Mouse (Mus musculus) CH12.LX (cell line): ENCODE measurements around the gene Apon. TPM values are rescaled to one million over a fixed set of nuclear protein-coding genes. Genes with fewer than 3 reads are reported as not detected.

Source experiments
- DNase-seq: peaks from one replicate; pipeline ENCODE4 v3.0.0-alpha.2; 2013; ENCODE audit errors: extremely low read depth
- H3K27ac ChIP-seq: 2 replicates; pipeline ENCODE4 v1.5.1; 2012; ENCODE audit warnings: low read depth, mild to moderate bottlenecking, control low read depth, moderate library complexity; ENCODE audit not compliant: insufficient read depth
- H3K27me3 ChIP-seq: replicated peaks from 2 replicates; pipeline ENCODE3; 2012; ENCODE audit warnings: inconsistent platforms
- H3K36me3 ChIP-seq, 2 experiments: replicated peaks in 1 of 2; 2 replicates each; pipeline versions ENCODE3 to v1.6.1; 2012; ENCODE audit warnings: inconsistent platforms in 1 of 2, low read length in 1 of 2, mild to moderate bottlenecking in 1 of 2, mixed read lengths in 1 of 2, moderate library complexity in 1 of 2; ENCODE audit not compliant: control insufficient read depth in 1 of 2, insufficient read depth in 1 of 2
- H3K4me1 ChIP-seq, 2 experiments: 2 replicates each; pipeline ENCODE4 v1.6.1; 2012; ENCODE audit warnings: inconsistent platforms in 1 of 2, moderate library complexity in 1 of 2; ENCODE audit not compliant: insufficient read depth in 2 of 2, control insufficient read depth in 1 of 2
- H3K4me2 ChIP-seq: 2 replicates; pipeline ENCODE4 v1.6.1; 2012; ENCODE audit warnings: low read depth, mild to moderate bottlenecking, control low read depth; ENCODE audit not compliant: poor library complexity, insufficient read depth, severe bottlenecking
- H3K4me3 ChIP-seq, 3 experiments: fragments of 150-350 bp in 1 of 3; sonication (generic) in 1 of 3; replicated peaks in 1 of 3; 2 replicates each; pipeline versions ENCODE3 to v1.5.1; 2011 to 2012; ENCODE audit warnings: low read depth in 2 of 3, low read length in 2 of 3, mild to moderate bottlenecking in 2 of 3, moderate library complexity in 2 of 3, control low read depth in 1 of 3, improper control_type of control experiment in 1 of 3, inconsistent platforms in 1 of 3, mixed read lengths in 1 of 3; ENCODE audit not compliant: poor library complexity in 1 of 3
- H3K79me2 ChIP-seq: replicated peaks from 2 replicates; pipeline ENCODE4 v1.6.1; 2012; ENCODE audit warnings: mild to moderate bottlenecking, moderate library complexity; ENCODE audit not compliant: control insufficient read depth, poor library complexity, insufficient read depth, severe bottlenecking; ENCODE audit errors: extremely low read depth
- H3K9ac ChIP-seq: 2 replicates; pipeline ENCODE4 v1.6.1; 2012; ENCODE audit warnings: low read depth, mild to moderate bottlenecking, control low read depth, moderate library complexity; ENCODE audit not compliant: insufficient read depth
- H3K9me3 ChIP-seq: replicated peaks from 2 replicates; pipeline ENCODE3; 2012; ENCODE audit warnings: low read length, inconsistent platforms, mixed read lengths
- BHLHE40 ChIP-seq: IDR thresholded peaks from 2 replicates; pipeline ENCODE4 v1.6.1; 2011; ENCODE audit warnings: mild to moderate bottlenecking, low read depth, low read length, improper control_type of control experiment
- E2F4 ChIP-seq: IDR thresholded peaks from 2 replicates; pipeline ENCODE4 v1.6.1; 2011; ENCODE audit warnings: low read depth, low read length, improper control_type of control experiment; ENCODE audit not compliant: insufficient replicate concordance
- IRF4 ChIP-seq: IDR thresholded peaks from 2 replicates; pipeline ENCODE4 v1.6.1; 2014; ENCODE audit warnings: low read depth, mild to moderate bottlenecking, inconsistent platforms, low read length, improper control_type of control experiment
- JUN ChIP-seq: IDR thresholded peaks from 2 replicates; pipeline ENCODE4 v1.6.1; 2011; ENCODE audit warnings: low read depth, mild to moderate bottlenecking, low read length, improper control_type of control experiment, moderate library complexity; ENCODE audit not compliant: insufficient read depth
- JUND ChIP-seq: conservative IDR thresholded peaks from 2 replicates; pipeline ENCODE4 v1.6.1; 2011; ENCODE audit warnings: low read depth, low read length, improper control_type of control experiment
- MAX ChIP-seq: IDR thresholded peaks from 2 replicates; pipeline ENCODE4 v1.6.1; 2011; ENCODE audit warnings: low read length, improper control_type of control experiment
- MEF2A ChIP-seq: IDR thresholded peaks from 2 replicates; pipeline ENCODE4 v1.6.1; 2014; ENCODE audit warnings: low read depth, mild to moderate bottlenecking, inconsistent platforms, low read length, improper control_type of control experiment, borderline replicate concordance
- MXI1 ChIP-seq: IDR thresholded peaks from 2 replicates; pipeline ENCODE4 v1.6.1; 2011; ENCODE audit warnings: mild to moderate bottlenecking, low read depth, low read length, improper control_type of control experiment
- MYC ChIP-seq: IDR thresholded peaks from 2 replicates; pipeline ENCODE4 v1.6.1; 2011; ENCODE audit warnings: low read depth, mild to moderate bottlenecking, improper control_type of control experiment, low read length
- NRF1 ChIP-seq: IDR thresholded peaks from 2 replicates; pipeline ENCODE4 v1.6.1; 2014; ENCODE audit warnings: low read depth, mild to moderate bottlenecking, inconsistent platforms, low read length, improper control_type of control experiment, moderate library complexity
- POLR2A ChIP-seq: IDR thresholded peaks from 2 replicates; pipeline ENCODE4 v1.6.1; 2011; ENCODE audit warnings: low read depth, mild to moderate bottlenecking, improper control_type of control experiment, low read length
- POLR2AphosphoS2 ChIP-seq: IDR thresholded peaks from 2 replicates; pipeline ENCODE4 v1.6.1; 2011; ENCODE audit warnings: low read depth, low read length, improper control_type of control experiment
- RAD21 ChIP-seq: IDR thresholded peaks from 2 replicates; pipeline ENCODE4 v1.6.1; 2011; ENCODE audit warnings: low read depth, mild to moderate bottlenecking, low read length, improper control_type of control experiment, moderate library complexity
- SMC3 ChIP-seq: IDR thresholded peaks from 2 replicates; pipeline ENCODE4 v1.6.1; 2011; ENCODE audit warnings: low read depth, low read length, improper control_type of control experiment
- UBTF ChIP-seq: IDR thresholded peaks from 2 replicates; pipeline ENCODE4 v1.6.1; 2012; ENCODE audit warnings: low read depth, mild to moderate bottlenecking, inconsistent platforms, low read length, improper control_type of control experiment, moderate library complexity
- USF1 ChIP-seq: IDR thresholded peaks from 2 replicates; pipeline ENCODE4 v1.6.1; 2014; ENCODE audit warnings: low read depth, mild to moderate bottlenecking, inconsistent platforms, low read length, improper control_type of control experiment
- USF2 ChIP-seq: conservative IDR thresholded peaks from 2 replicates; pipeline ENCODE4 v1.6.1; 2011; ENCODE audit warnings: low read depth, low read length, improper control_type of control experiment
- ZC3H11A ChIP-seq: IDR thresholded peaks from 2 replicates; pipeline ENCODE4 v1.6.1; 2012; ENCODE audit warnings: low read depth, mild to moderate bottlenecking, inconsistent platforms, low read length, improper control_type of control experiment
- ZNF384 ChIP-seq: IDR thresholded peaks from 2 replicates; pipeline ENCODE4 v1.6.1; 2012; ENCODE audit warnings: low read depth, low read length, improper control_type of control experiment, inconsistent platforms
- dilution Hi-C: fragments of 300-500 bp; cut with MboI; formaldehyde crosslinking; loops from 2 replicates; pipeline ENCODE4 v1.14.3; 2020; ENCODE audit warnings: low sequenced_read_pairs; ENCODE audit not compliant: extremely low pct_unique_long_range_greater_than_20kb, extremely low pct_ligation_motif_present
- in situ Hi-C: fragments of 300-500 bp; cut with MboI; formaldehyde crosslinking; loops from 3 replicates; pipeline ENCODE4 v1.14.3; 2019; ENCODE audit warnings: low sequenced_read_pairs, low pct_ligation_motif_present, low pct_unique_long_range_greater_than_20kb, mixed read lengths
- polyA plus RNA-seq: library from polyadenylated mRNA; unstranded; fragments of >175 nt; gene quantifications from 2 replicates; pipeline ENCODE4 v1.2.1, GENCODE M21; 2012; ENCODE audit warnings: low read depth; ENCODE audit not compliant: insufficient read length
- total RNA-seq, 2 experiments: library from RNA; depleted of rRNA; stranded (reverse); fragments of 300-350 nt in 1 of 2; fragments of >200 nt in 1 of 2; gene quantifications; 2 replicates each; pipeline ENCODE4 v1.2.3; 2012 to 2014

The Apon gene
- total and polyA plus RNA-seq, 3 experiments = 0.30 to 0.80 (median 0.62) TPM

GRCm38 (mm10) chr10:128296370-128297090 lies 42.6 kb downstream of the Apon start:
- H3K4me2 ChIP-seq = no peak overlapping the region
- H3K36me3 ChIP-seq = peaks cover 12 to 20% of the 10 kb centered on the region in 2 experiments
- peak overlapping the region; percentile 19; the same call in 1 of the 2 replicates for H3K9ac ChIP-seq
- H3K9me3 ChIP-seq = no peaks in the 10 kb centered on the region
- H3K4me1 ChIP-seq = peaks cover 10 to 35% of the 10 kb centered on the region in 2 experiments
- no peaks in the 10 kb centered on the region for H3K27me3 ChIP-seq
- no peak overlapping the region for H3K4me3 ChIP-seq
- dilution Hi-C loops (no loop called here), in situ Hi-C loops (no loop called here)
- no peak overlapping the region for H3K27ac ChIP-seq
- H3K79me2 ChIP-seq = no peaks in the 10 kb centered on the region
- no peak for DNase-seq
- TF ChIP-seq USF1 (no peak), MEF2A (no peak), ZNF384 (no peak), IRF4 (no peak), SMC3 (no peak), MYC (no peak)
- TF ChIP-seq, all 38 proteins: peak for 0

GRCm38 (mm10) chr10:128297221-128297620 lies 43.3 kb downstream of the Apon start:
- H3K79me2 ChIP-seq = no peaks in the 10 kb centered on the region
- H3K4me3 ChIP-seq = no peak overlapping the region
- dilution Hi-C loops = no loop called here
- H3K27me3 ChIP-seq = no peaks in the 10 kb centered on the region
- H3K4me1 ChIP-seq = peaks cover 10 to 41% of the 10 kb centered on the region in 2 experiments
- no peak overlapping the region for H3K4me2 ChIP-seq
- no peak overlapping the region for H3K9ac ChIP-seq
- no peaks in the 10 kb centered on the region for H3K9me3 ChIP-seq
- in situ Hi-C loops = no loop called here
- no peak overlapping the region for H3K27ac ChIP-seq
- TF ChIP-seq ZC3H11A (no peak), JUND (no peak), BHLHE40 (no peak), MAX (no peak), USF2 (no peak), POLR2AphosphoS2 (no peak), SMC3 (no peak), POLR2A (no peak), MXI1 (no peak), JUN (no peak), MYC (no peak), USF1 (no peak), RAD21 (no peak), NRF1 (no peak), MEF2A (no peak), E2F4 (no peak), UBTF (no peak)
- H3K36me3 ChIP-seq = peaks cover 7 to 13% of the 10 kb centered on the region in 2 experiments
- DNase-seq = no peak
